Mouse (Mus musculus) kidney, adult 2 months (tissue): Measurements from ENCODE around the gene Cars2.

ENCODE experiments used
- CTCF ChIP-seq: fragments of 200-500 bp; conservative IDR thresholded peaks from 2 replicates; pipeline ENCODE4 v1.5.1; 2011; ENCODE audit warnings: low read depth, mild to moderate bottlenecking, control low read depth, low read length, moderate library complexity, mixed read lengths; ENCODE audit not compliant: insufficient read depth, insufficient read length
- POLR2A ChIP-seq: fragments of 200-500 bp; IDR thresholded peaks from one replicate; pipeline ENCODE4 v1.6.1; 2011; ENCODE audit warnings: low read depth, low read length, control low read depth

DNA sequence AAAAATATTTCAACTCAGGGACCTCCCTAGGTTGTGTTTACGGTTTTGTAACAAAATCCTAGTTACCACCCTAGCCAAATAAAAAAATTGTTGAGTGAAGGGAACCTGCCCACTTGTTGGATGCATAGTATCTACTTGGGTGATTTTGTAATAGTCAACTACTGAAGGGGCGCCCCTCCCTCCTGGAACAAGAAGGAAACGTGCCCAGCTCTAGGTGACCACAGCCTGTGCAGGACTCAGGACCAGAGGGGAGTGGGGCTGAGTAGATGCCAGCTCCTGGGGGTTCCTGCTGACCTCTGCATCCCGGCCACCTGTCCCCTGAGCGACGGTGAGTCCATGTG lies 32.6 kb downstream of the Cars2 start:
- no peak for TF ChIP-seq POLR2A
- no peak for TF ChIP-seq CTCF
